Mouse (Mus musculus) lung, embryonic 15.5 days (tissue): ENCODE measurements around the gene Nxn. TPM values are rescaled to one million over a fixed set of nuclear protein-coding genes. Genes with fewer than 3 reads are reported as not detected.
A peak's percentile ranks its signal among the peaks of the same experiment; 100 is the strongest.

Experiments used
- ATAC-seq: fragments of 200-750 bp; cut with Nextera tagmentation; 2 replicates; pipeline ENCODE4 v1.8.0; 2017; ENCODE audit warnings: moderate number of reproducible peaks, borderline replicate concordance; ENCODE audit not compliant: low FRiP score, low TSS enrichment; ENCODE audit errors: extremely low read depth
- H3K27ac ChIP-seq: fragments of 300-500 bp; sonication (generic); 2 replicates; pipeline ENCODE4 v1.5.1; 2015; ENCODE audit warnings: moderate library complexity, mild to moderate bottlenecking, inconsistent platforms
- H3K27me3 ChIP-seq: fragments of 300-500 bp; sonication (generic); 2 replicates; pipeline ENCODE4 v1.6.1; 2015; ENCODE audit warnings: inconsistent platforms
- H3K36me3 ChIP-seq: fragments of 300-500 bp; sonication (generic); 2 replicates; pipeline ENCODE4 v1.6.1; 2015; ENCODE audit warnings: inconsistent platforms
- H3K4me1 ChIP-seq: fragments of 300-500 bp; sonication (generic); 2 replicates; pipeline ENCODE4 v1.6.1; 2015; ENCODE audit warnings: inconsistent platforms
- H3K4me2 ChIP-seq: fragments of 300-500 bp; sonication (generic); 2 replicates; pipeline ENCODE4 v1.6.1; 2015; ENCODE audit warnings: inconsistent platforms, mild to moderate bottlenecking, moderate library complexity
- H3K4me3 ChIP-seq: fragments of 300-500 bp; sonication (generic); 2 replicates; pipeline ENCODE4 v1.5.1; 2015; ENCODE audit warnings: mild to moderate bottlenecking, inconsistent platforms
- H3K9ac ChIP-seq: fragments of 300-500 bp; sonication (generic); 2 replicates; pipeline ENCODE4 v1.6.1; 2015; ENCODE audit warnings: inconsistent platforms
- H3K9me3 ChIP-seq: fragments of 300-500 bp; sonication (generic); 2 replicates; pipeline ENCODE4 v1.6.1; 2016; ENCODE audit warnings: inconsistent platforms
- WGBS: fragments of 180-500 bp; shearing (Covaris S2); methylation state at CpG from one replicate; pipeline ENCODE4 v1.1.7; 2015; 5-methylcytosine and 5-hydroxymethylcytosine counted together
- polyA plus RNA-seq: library from polyadenylated mRNA; unstranded; fragments of >200 nt; fragmentation: Nextera tagmentation; extraction: Ambion mirVana; gene quantifications from 2 replicates; pipeline ENCODE4 v1.2.1, GENCODE M21; 2015

The Nxn gene
- polyA plus RNA-seq, 1 experiment from 2014 or later = 24.4 TPM

DNA sequence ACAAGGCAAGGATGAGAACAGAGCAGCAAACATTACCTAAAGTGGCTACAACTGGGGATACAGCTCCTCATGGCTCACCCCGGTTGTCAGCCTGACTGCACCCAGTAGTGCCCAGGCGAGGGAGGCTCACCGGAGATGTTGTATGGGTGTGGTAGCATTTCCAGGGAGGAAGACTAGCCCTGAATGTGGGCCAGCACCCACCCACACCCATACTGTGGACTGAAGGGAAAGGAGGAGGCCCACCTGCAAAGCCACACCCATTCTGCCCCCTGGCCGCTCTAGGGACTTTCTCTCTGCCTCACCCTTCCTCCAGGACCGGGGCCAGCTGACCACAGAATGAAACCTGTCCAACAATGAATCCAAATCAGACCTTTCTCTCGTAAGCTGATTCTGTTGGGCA is 72.3 kb downstream of the Nxn start:
- H3K36me3 ChIP-seq = no peaks in the 10 kb centered on the region
- no peak overlapping the region for H3K27ac ChIP-seq
- no peak overlapping the region for H3K4me2 ChIP-seq
- H3K27me3 ChIP-seq = no peaks in the 10 kb centered on the region
- peaks cover 52% of the 10 kb centered on the region for H3K4me1 ChIP-seq
- no peak overlapping the region for H3K9ac ChIP-seq
- H3K4me3 ChIP-seq = no peak overlapping the region
- ATAC-seq = no peak
- WGBS = 83% methylated on average over 6 of the region's 6 CpGs
- H3K9me3 ChIP-seq = no peaks in the 10 kb centered on the region

DNA sequence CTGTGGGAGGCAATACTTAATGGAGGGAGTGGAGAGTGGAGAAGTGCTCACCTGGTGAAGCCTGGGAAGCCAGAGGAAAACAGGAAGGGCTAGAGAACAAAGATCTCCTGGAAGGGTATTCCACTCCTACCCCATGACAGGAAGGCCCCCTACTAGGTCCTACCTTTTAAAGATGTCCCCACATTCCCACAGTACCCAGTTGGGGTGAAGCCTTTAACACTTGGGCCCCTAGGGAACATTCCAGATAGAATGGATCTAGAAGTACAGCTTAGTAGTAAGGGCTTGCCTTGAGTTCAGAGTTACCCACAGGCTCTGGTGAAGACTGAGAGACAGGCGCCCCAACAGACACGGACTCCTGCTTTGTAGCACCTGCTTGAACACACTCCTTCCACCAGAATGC is 72.9 kb downstream of the Nxn start:
- no peak for ATAC-seq
- no peak overlapping the region for H3K4me3 ChIP-seq
- no peaks in the 10 kb centered on the region for H3K36me3 ChIP-seq
- H3K4me2 ChIP-seq = no peak overlapping the region
- WGBS = 90% methylated on average over 2 of the region's 2 CpGs
- H3K4me1 ChIP-seq = peaks cover 53% of the 10 kb centered on the region
- no peaks in the 10 kb centered on the region for H3K27me3 ChIP-seq
- H3K9ac ChIP-seq = no peak overlapping the region
- H3K9me3 ChIP-seq = no peaks in the 10 kb centered on the region
- no peak overlapping the region for H3K27ac ChIP-seq

DNA sequence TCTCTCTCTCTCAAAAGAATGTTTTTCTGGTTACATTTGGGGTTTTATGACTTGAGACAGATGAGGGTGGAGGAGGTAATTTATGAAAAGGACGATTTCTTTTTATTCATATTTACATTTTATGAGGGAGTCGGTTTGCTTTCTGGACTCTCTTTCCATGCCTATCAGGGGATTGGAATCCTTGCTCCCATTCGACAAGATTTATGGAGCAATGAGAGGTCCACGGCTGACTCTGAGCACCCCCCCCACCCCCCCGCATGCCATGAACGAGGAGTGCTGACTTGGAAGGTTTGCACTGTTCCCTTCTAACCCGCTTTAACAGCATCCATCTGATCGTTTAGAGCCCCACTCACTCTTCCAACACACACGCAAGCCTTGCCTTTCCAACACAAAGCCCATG is 74.1 kb downstream of the Nxn start:
- H3K4me2 ChIP-seq = no peak overlapping the region
- H3K9me3 ChIP-seq = no peaks in the 10 kb centered on the region
- H3K4me1 ChIP-seq = peaks cover 57% of the 10 kb centered on the region
- no peaks in the 10 kb centered on the region for H3K36me3 ChIP-seq
- H3K27me3 ChIP-seq = no peaks in the 10 kb centered on the region
- H3K9ac ChIP-seq = no peak overlapping the region
- H3K4me3 ChIP-seq = no peak overlapping the region
- no peak overlapping the region for H3K27ac ChIP-seq
- 32% methylated on average over 9 of the region's 9 CpGs for WGBS
- no peak for ATAC-seq

GRCm38 (mm10) chr11:76324207-76324606 is 74.7 kb downstream of the Nxn start:
- Histone ChIP-seq H3K9ac (no peak overlapping the region), H3K27ac (no peak overlapping the region), H3K4me1 (peaks cover 63% of the 10 kb centered on the region), H3K9me3 (no peaks in the 10 kb centered on the region), H3K36me3 (no peaks in the 10 kb centered on the region), H3K27me3 (no peaks in the 10 kb centered on the region), H3K4me3 (no peak overlapping the region), H3K4me2 (no peak overlapping the region)
- ATAC-seq = no peak
- WGBS = 45% methylated on average over 9 of the region's 9 CpGs

- H3K36me3 ChIP-seq = no peaks in the 10 kb centered on the region
- H3K9me3 ChIP-seq = no peaks in the 10 kb centered on the region
- 67% methylated on average over 5 of the region's 5 CpGs for WGBS
- no peak overlapping the region for H3K9ac ChIP-seq
- H3K4me2 ChIP-seq = no peak overlapping the region
- no peak overlapping the region for H3K4me3 ChIP-seq
- no peaks in the 10 kb centered on the region for H3K27me3 ChIP-seq
- peaks cover 52% of the 10 kb centered on the region for H3K4me1 ChIP-seq
- H3K27ac ChIP-seq = no peak overlapping the region
- no peak for ATAC-seq
These were observed 76.0 kb downstream of the Nxn start for GRCm38 (mm10) chr11:76322939-76323338.

- Histone ChIP-seq H3K9ac (no peak overlapping the region), H3K4me3 (no peak overlapping the region), H3K36me3 (no peaks in the 10 kb centered on the region), H3K27me3 (no peaks in the 10 kb centered on the region), H3K9me3 (no peaks in the 10 kb centered on the region), H3K27ac (0 out of 2 replicates have a peak overlapping the region, but pooled peaks have one; percentile 29), H3K4me1 (peaks cover 45% of the 10 kb centered on the region), H3K4me2 (no peak overlapping the region)
- WGBS = 65% methylated on average over 1 of the region's 1 CpGs
- ATAC-seq = no peak
These were observed 76.9 kb downstream of the Nxn start for GRCm38 (mm10) chr11:76322081-76322480.

- 0 out of 2 replicates have a peak, but pooled peaks have one; percentile 41 for ATAC-seq
- 70% methylated on average over 9 of the region's 9 CpGs for WGBS
- no peak overlapping the region for H3K27ac ChIP-seq
These were observed 78.5 kb downstream of the Nxn start for GRCm38 (mm10) chr11:76320475-76320874.

DNA sequence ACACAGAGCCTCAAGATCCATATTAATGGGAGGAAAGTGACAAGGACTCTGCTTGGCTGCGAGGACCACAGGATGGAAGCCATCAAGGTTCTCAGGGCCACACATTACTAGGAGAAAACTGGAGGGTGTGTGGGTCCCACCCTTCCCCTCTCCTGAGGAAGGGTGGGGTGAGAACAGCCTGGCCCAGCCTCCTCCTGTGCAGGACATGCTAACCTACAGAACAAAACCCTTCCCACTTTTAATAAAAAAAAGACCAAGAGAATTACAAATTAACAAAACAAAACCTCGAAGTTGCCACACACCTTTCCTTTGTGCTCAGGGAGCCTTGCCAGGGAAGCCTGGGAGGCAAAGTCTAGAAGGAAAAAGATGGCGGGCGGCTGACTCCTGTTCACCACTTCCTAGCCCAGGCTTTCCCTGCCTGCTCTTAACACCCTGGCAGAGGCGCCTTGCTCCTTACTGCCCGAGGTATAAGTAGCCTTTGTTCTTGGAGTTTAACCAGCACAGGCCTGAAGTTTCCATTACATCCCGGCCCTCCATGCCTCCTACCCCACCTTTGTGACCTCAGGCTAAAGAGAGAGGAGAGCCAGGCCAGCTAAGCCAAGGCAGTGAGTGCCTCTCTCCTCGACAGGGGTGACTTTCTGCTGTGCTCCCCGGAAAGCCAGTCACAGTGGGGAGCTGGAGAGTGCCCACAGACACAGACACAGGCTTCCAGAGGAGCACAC is 79.1 kb downstream of the Nxn start:
- WGBS = 57% methylated on average over 9 of the region's 9 CpGs
- H3K4me3 ChIP-seq = no peak overlapping the region
- no peak for ATAC-seq
- no peaks in the 10 kb centered on the region for H3K27me3 ChIP-seq
- H3K36me3 ChIP-seq = no peaks in the 10 kb centered on the region
- H3K9me3 ChIP-seq = no peaks in the 10 kb centered on the region
- peaks cover 36% of the 10 kb centered on the region for H3K4me1 ChIP-seq
- H3K9ac ChIP-seq = no peak overlapping the region
- no peak overlapping the region for H3K27ac ChIP-seq
- no peak overlapping the region for H3K4me2 ChIP-seq

More at GRCm38 (mm10) chr11:76320475-76320874, 78.5 kb downstream of the Nxn start:
- Histone ChIP-seq H3K27me3 (no peaks in the 10 kb centered on the region), H3K4me2 (no peak overlapping the region), H3K4me1 (peaks cover 42% of the 10 kb centered on the region), H3K36me3 (no peaks in the 10 kb centered on the region), H3K9ac (no peak overlapping the region), H3K4me3 (no peak overlapping the region), H3K9me3 (no peaks in the 10 kb centered on the region)

- Histone ChIP-seq H3K4me1 (peaks cover 22% of the 10 kb centered on the region), H3K9me3 (no peaks in the 10 kb centered on the region), H3K4me3 (no peak overlapping the region), H3K9ac (no peak overlapping the region), H3K36me3 (no peaks in the 10 kb centered on the region), H3K27ac (no peak overlapping the region), H3K27me3 (no peaks in the 10 kb centered on the region), H3K4me2 (no peak overlapping the region)
- no peak for ATAC-seq
- 73% methylated on average over 2 of the region's 2 CpGs for WGBS
These were observed 81.0 kb downstream of the Nxn start for GRCm38 (mm10) chr11:76317904-76318303.

- ATAC-seq = no peak
- Histone ChIP-seq H3K27me3 (no peaks in the 10 kb centered on the region), H3K4me3 (no peak overlapping the region), H3K27ac (no peak overlapping the region), H3K4me1 (peaks cover 26% of the 10 kb centered on the region), H3K4me2 (no peak overlapping the region), H3K9me3 (no peaks in the 10 kb centered on the region), H3K9ac (no peak overlapping the region), H3K36me3 (no peaks in the 10 kb centered on the region)
- 74% methylated on average over 5 of the region's 5 CpGs for WGBS
These were observed 83.0 kb downstream of the Nxn start for GRCm38 (mm10) chr11:76315785-76316444.

DNA sequence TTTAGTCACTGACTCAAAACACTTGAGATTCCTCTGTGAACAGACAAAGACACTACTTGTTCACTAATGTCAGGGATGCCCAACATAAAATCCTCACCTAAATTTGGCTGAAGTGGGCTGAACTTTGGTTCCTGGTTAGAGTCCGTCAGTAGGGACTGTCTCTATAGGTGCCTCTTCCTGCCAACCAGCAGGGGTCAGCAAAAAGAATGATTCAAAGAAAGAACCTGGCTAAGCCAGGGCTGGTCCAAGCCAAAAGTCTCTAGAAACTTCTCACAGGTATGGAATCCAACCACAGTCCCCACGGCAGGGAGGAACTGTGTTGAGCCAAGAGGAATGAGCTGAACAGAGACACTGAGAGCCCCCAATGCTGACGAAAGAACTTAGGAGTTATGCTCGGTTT is 84.2 kb downstream of the Nxn start:
- no peaks in the 10 kb centered on the region for H3K36me3 ChIP-seq
- H3K4me1 ChIP-seq = peaks cover 33% of the 10 kb centered on the region
- WGBS = 71% methylated on average over 4 of the region's 4 CpGs
- H3K9ac ChIP-seq = no peak overlapping the region
- H3K9me3 ChIP-seq = no peaks in the 10 kb centered on the region
- H3K4me3 ChIP-seq = no peak overlapping the region
- no peak overlapping the region for H3K27ac ChIP-seq
- no peak for ATAC-seq
- no peak overlapping the region for H3K4me2 ChIP-seq
- H3K27me3 ChIP-seq = no peaks in the 10 kb centered on the region

GRCm38 (mm10) chr11:76314140-76314539 is 84.8 kb downstream of the Nxn start:
- Histone ChIP-seq H3K9ac (no peak overlapping the region), H3K9me3 (no peaks in the 10 kb centered on the region), H3K27me3 (no peaks in the 10 kb centered on the region), H3K4me3 (no peak overlapping the region), H3K4me1 (peaks cover 33% of the 10 kb centered on the region), H3K27ac (no peak overlapping the region), H3K36me3 (no peaks in the 10 kb centered on the region), H3K4me2 (no peak overlapping the region)
- WGBS = 63% methylated on average over 6 of the region's 6 CpGs
- no peak for ATAC-seq
